8 mouse cellular contexts compared by ENCODE assay signal in genomic region chr9:88362055-88362850, GRCm38 (mm10). TPM values are rescaled to one million over a fixed set of nuclear protein-coding genes. Genes with fewer than 3 reads are reported as not detected.
DNase-seq lines count a peak whose midpoint lies in the region; ATAC-seq and TF ChIP-seq lines count a peak whose summit lies in the region.
"Had no signal": no experiment of that assay in that cellular context is flagged by ENCODE, and none has a peak within 500 bp of the region (broad histone marks: within the 10 kb centered on the region; RNA-seq: fewer than 3 reads in every experiment).

No protein-coding gene starts in this region.

- no peaks in the 10 kb centered on the region for H3K27me3 ChIP-seq in kidney, postnatal 0 days (ENCODE audit: insufficient read depth, low read length)
- H3K27me3 ChIP-seq in kidney, embryonic 14.5 days (ENCODE audit: control insufficient read depth, insufficient read depth, low read length): no peaks in the 10 kb centered on the region
- no peaks in the 10 kb centered on the region for H3K27me3 ChIP-seq in hindbrain, postnatal 0 days (ENCODE audit: insufficient read depth, low read length)

- in situ Hi-C loops in ES-E14 (cut with MboI; ENCODE audit: low sequenced_read_pairs in 2 of 2, unreplicated experiment in 2 of 2): no loop called here

- H3K9me3 ChIP-seq in kidney, postnatal 0 days (replicated peaks; ENCODE audit: low read length): no peaks in the 10 kb centered on the region
- H3K9me3 ChIP-seq in kidney, embryonic 14.5 days (ENCODE audit: control insufficient read depth, low read length): no peaks in the 10 kb centered on the region
- H3K9me3 ChIP-seq in ES-E14 (ENCODE audit: control insufficient read depth, insufficient read depth, low read depth, low read length): no peaks in the 10 kb centered on the region
- H3K9me3 ChIP-seq in hindbrain, postnatal 0 days (ENCODE audit: low read length): no peaks in the 10 kb centered on the region

- DNase-seq in kidney, postnatal 0 days (ENCODE audit: low spot score): peak; percentile 14
- peak; percentile 38 for DNase-seq in ES-E14 (ENCODE audit: low read depth, low spot score)
- peak; percentile 54 for DNase-seq in brain, embryonic 14.5 days (ENCODE audit: low read depth)
- DNase-seq in hindbrain, postnatal 0 days (ENCODE audit: low spot score): peak; percentile 76
- DNase-seq in layer of hippocampus, adult 9-11 months: no peak
- DNase-seq in kidney, postnatal 14 days: no peak
- DNase-seq: layer of hippocampus, postnatal 36 days had no signal

- H3K9ac ChIP-seq in kidney, postnatal 0 days (ENCODE audit: low read depth, low read length): no peak overlapping the region
- H3K9ac ChIP-seq in kidney, embryonic 14.5 days (ENCODE audit: low read depth, low read length): no peak overlapping the region
- H3K9ac ChIP-seq in ES-E14 (ENCODE audit: insufficient read depth, low read depth, low read length, poor library complexity, severe bottlenecking): no peak overlapping the region
- H3K9ac ChIP-seq in hindbrain, postnatal 0 days (replicated peaks; ENCODE audit: low read length): no peak overlapping the region

- no peak overlapping the region for H3K27ac ChIP-seq in kidney, postnatal 0 days
- H3K27ac ChIP-seq in kidney, embryonic 14.5 days (ENCODE audit: low read depth, low read length): no peak overlapping the region
- no peak overlapping the region for H3K27ac ChIP-seq in ES-E14 (ENCODE audit: insufficient read depth, low read depth, low read length, poor library complexity, severe bottlenecking)
- peak overlapping the region; percentile 64 for H3K27ac ChIP-seq in hindbrain, postnatal 0 days

- H3K36me3 ChIP-seq in kidney, postnatal 0 days (ENCODE audit: insufficient read depth, low read length): no peaks in the 10 kb centered on the region
- no peaks in the 10 kb centered on the region for H3K36me3 ChIP-seq in kidney, embryonic 14.5 days (ENCODE audit: control insufficient read depth, insufficient read depth, low read length)
- no peaks in the 10 kb centered on the region for H3K36me3 ChIP-seq in ES-E14 (ENCODE audit: control insufficient read depth, insufficient read depth, low read length, poor library complexity, severe bottlenecking)
- H3K36me3 ChIP-seq in hindbrain, postnatal 0 days (ENCODE audit: insufficient read depth, low read length): no peaks in the 10 kb centered on the region

- H3K4me2 ChIP-seq in kidney, postnatal 0 days (ENCODE audit: low read length): no peak overlapping the region
- no peak overlapping the region for H3K4me2 ChIP-seq in kidney, embryonic 14.5 days (replicated peaks; ENCODE audit: low read depth, low read length)
- H3K4me2 ChIP-seq in hindbrain, postnatal 0 days (ENCODE audit: low read depth, low read length): no peak overlapping the region

- TF ChIP-seq CTCF in kidney, postnatal 0 days (IDR thresholded peaks at IDR 0.05; ENCODE audit: low read depth): peak; percentile 24; the same call in 1 of the 2 replicates
- TF ChIP-seq CTCF in brain, embryonic 14.5 days (IDR thresholded peaks at IDR 0.05; ENCODE audit: borderline replicate concordance, extremely low read depth, insufficient read depth, insufficient read length): peak; percentile 32; the same call in 1 of the 2 replicates
- peak; percentile 62 for TF ChIP-seq CTCF in hindbrain, postnatal 0 days (IDR thresholded peaks at IDR 0.05; ENCODE audit: low read depth)

- ATAC-seq in kidney, postnatal 0 days (replicated peaks; ENCODE audit: low FRiP score, low read depth): no peak
- ATAC-seq in kidney, embryonic 14.5 days (ENCODE audit: low FRiP score, low TSS enrichment): no peak
- peak; percentile 69 for ATAC-seq in hindbrain, postnatal 0 days

- no peak overlapping the region for H3K4me3 ChIP-seq in kidney, postnatal 0 days (replicated peaks; ENCODE audit: low read depth, low read length)
- no peak overlapping the region for H3K4me3 ChIP-seq in kidney, embryonic 14.5 days (ENCODE audit: low read length)
- H3K4me3 ChIP-seq in ES-E14 (ENCODE audit: insufficient read depth in 1 of 2, low read depth in 1 of 2, low read length in 2 of 2, poor library complexity in 1 of 2, severe bottlenecking in 1 of 2): no peak overlapping the region
- H3K4me3 ChIP-seq in hindbrain, postnatal 0 days (ENCODE audit: low read length): no peak overlapping the region

- H3K4me1 ChIP-seq in kidney, postnatal 0 days (replicated peaks; ENCODE audit: insufficient read depth, low read length): no peaks in the 10 kb centered on the region
- no peaks in the 10 kb centered on the region for H3K4me1 ChIP-seq in kidney, embryonic 14.5 days (ENCODE audit: control insufficient read depth, insufficient read depth, low read length)
- peaks cover 1 to 5% of the 10 kb centered on the region in 2 experiments; a peak in 1 of 4 replicates for H3K4me1 ChIP-seq in ES-E14 (ENCODE audit: control insufficient read depth in 2 of 2, insufficient read depth in 2 of 2, low read length in 2 of 2, poor library complexity in 1 of 2)
- H3K4me1 ChIP-seq in hindbrain, postnatal 0 days (ENCODE audit: insufficient read depth, low read length): peaks cover 5% of the 10 kb centered on the region; the same call in 1 of the 2 replicates

- TF ChIP-seq POLR2A in brain, embryonic 14.5 days (IDR thresholded peaks at IDR 0.05; ENCODE audit: borderline replicate concordance, extremely low read depth, insufficient read depth, insufficient read length, poor library complexity, severe bottlenecking): no peak

- WGBS in kidney, postnatal 0 days: 23% methylated on average over 5 of the region's 5 CpGs
- WGBS in kidney, embryonic 14.5 days: 35% methylated on average over 5 of the region's 5 CpGs
- WGBS in hindbrain, postnatal 0 days: 23% methylated on average over 4 of the region's 5 CpGs

TF ChIP-seq in ES-E14, 5 proteins besides CTCF, POLR2A, EP300 and RAD21:
- no peak; the same call in 1 of the 2 replicates for TF ChIP-seq CHD2 (IDR thresholded peaks at IDR 0.05; ENCODE audit: low read depth, low read length)
- peak; percentile 50 for TF ChIP-seq ZNF384 (IDR thresholded peaks at IDR 0.05; ENCODE audit: low read depth, low read length)

RNA-seq across cellular contexts. Expression of gene Nt5e, which starts 35.3 kb away (rescaled TPM):
- polyA plus RNA-seq in kidney, postnatal 0 days (2015; fragmentation: Nextera tagmentation; extraction: Ambion mirVana): 4.3 and 4.9 TPM in 2 replicates
- 0.17 and 1.7 TPM in 2 replicates for polyA plus RNA-seq in kidney, embryonic 14.5 days (2014; fragmentation: Nextera tagmentation; extraction: Ambion mirVana)
- total RNA-seq in ES-E14 (2012; rRNA removed): 8.9 and 14.8 TPM in 2 replicates
- 1.7 and 2.5 TPM in 2 replicates for polyA plus RNA-seq in brain, embryonic 14.5 days (2012; rRNA removed)
- 2.5 and 2.8 TPM in 2 replicates for total RNA-seq in hindbrain, postnatal 0 days (2014; rRNA removed)
- 2.4 TPM in 2 replicates for polyA plus RNA-seq in hindbrain, postnatal 0 days (2015; fragmentation: Nextera tagmentation; extraction: Ambion mirVana)

Comparison
In these comparisons a context has a peak if more than half of its experiments do, and no peak if none do; other contexts are left out.
1. DNase-seq: peak in kidney, postnatal 0 days (single experiment), ES-E14 (single experiment), brain, embryonic 14.5 days (single experiment) and hindbrain, postnatal 0 days (single experiment); none in layer of hippocampus, adult 9-11 months (single experiment) and kidney, postnatal 14 days (single experiment).
2. Peak in every context shown above with its lines, with median percentiles within 50 percentile points of each other: CTCF ChIP-seq.